Mouse (Mus musculus): ENCODE data around the gene Atp5h.

GRCm38 (mm10) chr11:115441417-115441816, 21.7 kb upstream of the Atp5h start:
- TF ChIP-seq GATA1 (IDR thresholded peaks at IDR 0.05; ENCODE audit: low read length): no peak
- TF ChIP-seq TAL1 (IDR thresholded peaks at IDR 0.05; ENCODE audit: low read length): no peak

All from erythroblast, embryonic 14.5 days (primary cell).